Mouse (Mus musculus): ENCODE data around the gene Slc34a3. TPM values are rescaled to one million over a fixed set of nuclear protein-coding genes. Genes with fewer than 3 reads are reported as not detected.

Gene Slc34a3
- total and polyA plus RNA-seq, 3 experiments = 0.03 to 0.04 TPM; not detected in 1

GRCm38 (mm10) chr2:25231038-25231437 lies 3.1 kb downstream of the Slc34a3 start:
- no peak overlapping the region for H3K4me3 ChIP-seq (ENCODE audit: control insufficient read depth in 1 of 2, insufficient read depth in 1 of 2, low read depth in 2 of 2, low read length in 2 of 2)
- H3K27me3 ChIP-seq (ENCODE audit: control insufficient read depth in 1 of 2, insufficient read depth in 2 of 2, low read length in 2 of 2) = no peaks in the 10 kb centered on the region
- no peaks in the 10 kb centered on the region for H3K9me3 ChIP-seq (replicated peaks; ENCODE audit: insufficient read depth, low read length)
- H3K79me2 ChIP-seq (ENCODE audit: control insufficient read depth, insufficient read depth, low read length, poor library complexity) = no peaks in the 10 kb centered on the region; the same call in 1 of the 2 replicates
- H3K9ac ChIP-seq (ENCODE audit: control insufficient read depth, low read depth, low read length, poor library complexity, severe bottlenecking) = no peak overlapping the region
- peaks cover 9 to 28% of the 10 kb centered on the region in 2 experiments for H3K4me1 ChIP-seq (ENCODE audit: control insufficient read depth in 1 of 2, insufficient read depth in 2 of 2, low read length in 2 of 2)
- no peak for DNase-seq (ENCODE audit: low read depth, low spot score)
- peaks cover 0 to 8% of the 10 kb centered on the region in 2 experiments; a peak in 2 of 4 replicates for H3K36me3 ChIP-seq (ENCODE audit: control insufficient read depth in 1 of 2, insufficient read depth in 2 of 2, low read length in 2 of 2)
- H3K27ac ChIP-seq (ENCODE audit: control insufficient read depth, low read depth, low read length) = no peak overlapping the region
- TF ChIP-seq USF2 (IDR thresholded peaks at IDR 0.05; ENCODE audit: borderline replicate concordance in 1 of 2, insufficient read depth in 1 of 2, low read depth in 1 of 2, low read length in 2 of 2) (no peak), GABPA (IDR thresholded peaks at IDR 0.05; ENCODE audit: low read depth, low read length) (no peak), MAX (IDR thresholded peaks at IDR 0.05; ENCODE audit: low read length) (no peak)

- Histone ChIP-seq H3K9me3 (replicated peaks; ENCODE audit: insufficient read depth, low read length) (no peaks in the 10 kb centered on the region), H3K27me3 (ENCODE audit: control insufficient read depth in 1 of 2, insufficient read depth in 2 of 2, low read length in 2 of 2) (no peaks in the 10 kb centered on the region), H3K36me3 (ENCODE audit: control insufficient read depth in 1 of 2, insufficient read depth in 2 of 2, low read length in 2 of 2) (peaks cover 0 to 12% of the 10 kb centered on the region in 2 experiments; a peak in 2 of 4 replicates), H3K27ac (ENCODE audit: control insufficient read depth, low read depth, low read length) (no peak overlapping the region), H3K4me3 (ENCODE audit: control insufficient read depth in 1 of 2, insufficient read depth in 1 of 2, low read depth in 2 of 2, low read length in 2 of 2) (no peak overlapping the region), H3K79me2 (ENCODE audit: control insufficient read depth, insufficient read depth, low read length, poor library complexity) (no peaks in the 10 kb centered on the region; the same call in 1 of the 2 replicates), H3K4me1 (ENCODE audit: control insufficient read depth in 1 of 2, insufficient read depth in 2 of 2, low read length in 2 of 2) (peaks cover 11 to 32% of the 10 kb centered on the region in 2 experiments), H3K9ac (ENCODE audit: control insufficient read depth, low read depth, low read length, poor library complexity, severe bottlenecking) (no peak overlapping the region)
- no peak for DNase-seq (ENCODE audit: low read depth, low spot score)
- TF ChIP-seq ZKSCAN1 (IDR thresholded peaks at IDR 0.05; ENCODE audit: low read depth, low read length) (no peak), MAFK (IDR thresholded peaks at IDR 0.05; ENCODE audit: borderline replicate concordance, low read depth, low read length) (no peak), USF2 (IDR thresholded peaks at IDR 0.05; ENCODE audit: borderline replicate concordance in 1 of 2, insufficient read depth in 1 of 2, low read depth in 1 of 2, low read length in 2 of 2) (no peak), TAL1 (IDR thresholded peaks at IDR 0.05; ENCODE audit: low read length) (no peak), POLR2A (IDR thresholded peaks at IDR 0.05; ENCODE audit: control insufficient read depth in 1 of 2, insufficient read depth in 1 of 2, low read depth in 1 of 2, low read length in 2 of 2, poor library complexity in 1 of 2) (no peak), JUND (IDR thresholded peaks at IDR 0.05; ENCODE audit: low read depth, low read length) (no peak), USF1 (IDR thresholded peaks at IDR 0.05; ENCODE audit: low read depth, low read length) (no peak), CHD1 (IDR thresholded peaks at IDR 0.05; ENCODE audit: low read depth, low read length) (no peak), GATA1 (IDR thresholded peaks at IDR 0.05; ENCODE audit: low read depth, low read length) (no peak), SIN3A (IDR thresholded peaks at IDR 0.05; ENCODE audit: low read length) (no peak), ZNF384 (IDR thresholded peaks at IDR 0.05; ENCODE audit: low read depth, low read length) (no peak), CHD2 (IDR thresholded peaks at IDR 0.05; ENCODE audit: low read length) (no peak), TBP (IDR thresholded peaks at IDR 0.05; ENCODE audit: low read depth, low read length) (no peak)
Observed at GRCm38 (mm10) chr2:25230581-25230980, 3.6 kb downstream of the Slc34a3 start.

DNA sequence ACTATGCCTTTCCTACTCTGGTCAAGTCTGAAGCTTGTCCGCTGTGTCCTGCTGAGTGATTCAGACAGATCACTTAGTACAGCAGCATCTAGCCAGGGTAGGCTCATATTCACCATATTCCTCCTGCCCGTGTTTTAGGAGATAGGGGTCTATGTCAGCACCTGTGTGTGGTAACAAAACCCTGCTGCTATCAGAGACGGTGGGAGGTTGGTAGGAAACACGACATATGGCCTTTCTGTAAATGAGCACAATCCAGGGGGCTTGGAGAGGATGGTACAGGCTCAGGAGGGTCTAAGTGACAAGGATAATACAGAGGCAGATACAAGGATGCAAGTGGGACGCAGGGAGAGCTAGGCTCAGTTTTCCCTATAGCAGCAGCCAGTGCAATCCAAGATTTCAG lies 4.6 kb downstream of the Slc34a3 start:
- Histone ChIP-seq H3K9me3 (replicated peaks; ENCODE audit: insufficient read depth, low read length) (no peaks in the 10 kb centered on the region), H3K4me3 (ENCODE audit: control insufficient read depth in 1 of 2, insufficient read depth in 1 of 2, low read depth in 2 of 2, low read length in 2 of 2) (no peak overlapping the region), H3K79me2 (ENCODE audit: control insufficient read depth, insufficient read depth, low read length, poor library complexity) (peaks cover 4% of the 10 kb centered on the region; the same call in 1 of the 2 replicates), H3K27me3 (ENCODE audit: control insufficient read depth in 1 of 2, insufficient read depth in 2 of 2, low read length in 2 of 2) (no peaks in the 10 kb centered on the region), H3K36me3 (ENCODE audit: control insufficient read depth in 1 of 2, insufficient read depth in 2 of 2, low read length in 2 of 2) (peaks cover 0 to 14% of the 10 kb centered on the region in 2 experiments; a peak in 2 of 4 replicates), H3K9ac (ENCODE audit: control insufficient read depth, low read depth, low read length, poor library complexity, severe bottlenecking) (no peak overlapping the region), H3K27ac (ENCODE audit: control insufficient read depth, low read depth, low read length) (no peak overlapping the region), H3K4me1 (ENCODE audit: control insufficient read depth in 1 of 2, insufficient read depth in 2 of 2, low read length in 2 of 2) (peaks cover 12 to 35% of the 10 kb centered on the region in 2 experiments)
- no peak for TF ChIP-seq ZC3H11A (IDR thresholded peaks at IDR 0.05; ENCODE audit: low read depth, low read length)
- no peak for TF ChIP-seq ETS1 (IDR thresholded peaks at IDR 0.05; ENCODE audit: low read depth, low read length)
- no peak for TF ChIP-seq SMC3 (IDR thresholded peaks at IDR 0.05; ENCODE audit: low read depth, low read length)
- TF ChIP-seq MAX (IDR thresholded peaks at IDR 0.05; ENCODE audit: low read length) = no peak
- no peak for TF ChIP-seq MYB (IDR thresholded peaks at IDR 0.05; ENCODE audit: low read depth, low read length)
- no peak for TF ChIP-seq KAT2A (conservative IDR thresholded peaks at IDR 0.05; ENCODE audit: low read depth, low read length)
- TF ChIP-seq CTCF (IDR thresholded peaks at IDR 0.05 in 2 of 3, conservative IDR thresholded peaks at IDR 0.05 in 1 of 3; ENCODE audit: control insufficient read depth in 1 of 3, insufficient read depth in 1 of 3, low read depth in 2 of 3, low read length in 3 of 3, poor library complexity in 1 of 3, severe bottlenecking in 1 of 3) = no peak
- TF ChIP-seq RAD21 (IDR thresholded peaks at IDR 0.05; ENCODE audit: low read depth, low read length) = no peak
- TF ChIP-seq TBP (IDR thresholded peaks at IDR 0.05; ENCODE audit: low read depth, low read length) = no peak
- TF ChIP-seq E2F4 (IDR thresholded peaks at IDR 0.05; ENCODE audit: borderline replicate concordance, low read depth, low read length) = no peak
- no peak for TF ChIP-seq POLR2AphosphoS5 (IDR thresholded peaks at IDR 0.05; ENCODE audit: borderline replicate concordance, low read depth, low read length)
- no peak for DNase-seq (ENCODE audit: low read depth, low spot score)
